Mouse (Mus musculus) WW6 (cell line): ENCODE measurements around the gene Dynlrb2.

ENCODE experiments used
- DNase-seq: peaks from one replicate; pipeline ENCODE4 v3.0.0-alpha.2; 2013; ENCODE audit warnings: low read depth, low spot score

Gene Dynlrb2

DNA sequence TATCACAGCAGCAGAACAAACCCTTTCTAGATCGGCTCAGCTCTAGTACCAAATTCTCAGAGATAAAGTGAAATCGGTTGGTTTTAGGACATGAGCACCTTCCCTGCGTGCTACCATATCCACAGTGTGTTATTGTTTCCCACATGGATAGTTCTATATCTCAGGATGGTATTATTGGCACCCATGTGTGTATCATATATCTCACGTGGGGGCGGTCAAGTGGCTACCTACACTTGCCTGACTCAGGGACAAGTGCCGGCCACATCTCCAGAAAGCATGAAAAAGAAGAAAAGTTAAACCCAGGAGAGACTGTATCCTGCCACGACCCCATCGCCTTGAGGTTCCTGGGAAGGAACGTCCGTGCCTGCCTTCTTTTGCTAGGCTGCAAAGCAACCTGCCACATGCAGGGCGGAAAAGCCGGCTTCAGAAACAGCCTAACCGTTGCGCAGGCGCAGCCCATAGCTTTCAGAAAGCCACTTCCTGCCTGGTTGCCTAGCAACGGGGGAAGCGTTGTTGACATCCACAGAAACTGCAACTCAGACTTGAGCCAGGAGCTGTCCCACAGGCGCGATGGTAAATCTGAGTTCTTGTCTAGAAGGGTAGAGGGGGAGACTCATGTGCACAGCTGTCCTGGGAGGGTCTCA, at the start of gene Dynlrb2:
Gene Dynlrb2 (plus strand): TSS at position 498 of the 644 bp plus-strand sequence.
- DNase-seq, result peak; percentile 88

- DNase-seq, result no peak
These were observed 46.2 kb upstream of the Dynlrb2 start for GRCm38 (mm10) chr8:116458569-116458968.

DNA sequence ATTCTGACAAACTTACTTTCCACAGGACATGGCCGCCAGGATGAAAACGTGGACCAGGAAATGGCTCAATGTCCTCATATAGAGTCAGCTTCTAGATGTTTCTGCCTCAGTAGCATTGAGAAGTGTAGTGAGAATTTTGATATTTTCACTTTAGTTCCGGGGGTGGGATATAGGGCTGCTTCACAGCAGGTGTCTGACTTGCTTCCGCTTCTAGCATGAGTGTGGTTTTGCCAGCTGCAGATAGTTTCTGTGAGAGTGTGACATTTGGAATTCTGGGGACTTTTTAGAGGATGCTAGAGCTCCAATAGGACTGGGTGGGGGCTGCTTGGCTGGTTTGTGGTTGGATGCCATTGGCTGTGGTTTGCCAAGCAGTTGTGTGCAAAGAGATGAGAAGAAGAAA, 43.3 kb upstream of the Dynlrb2 start:
- no peak for DNase-seq

DNA sequence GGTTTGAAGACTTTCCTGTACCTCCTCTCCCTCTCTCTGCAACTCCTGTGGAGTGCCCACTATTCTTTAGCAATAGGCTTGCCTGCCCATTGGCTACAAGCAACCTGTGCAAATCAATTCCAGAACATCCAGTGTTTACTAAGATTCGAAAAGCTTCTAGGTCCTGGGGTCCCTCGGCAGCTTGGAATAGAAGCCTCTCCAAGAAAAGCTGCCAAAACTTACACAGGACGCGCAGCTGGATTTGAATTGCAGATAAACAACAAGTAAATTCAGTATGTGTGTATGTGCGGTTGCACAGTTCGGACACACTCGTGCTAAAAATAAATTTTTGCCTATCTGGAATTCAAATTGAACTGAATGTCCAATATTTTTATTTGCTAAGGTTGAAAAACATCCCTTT, 38.2 kb upstream of the Dynlrb2 start:
- no peak for DNase-seq

DNA sequence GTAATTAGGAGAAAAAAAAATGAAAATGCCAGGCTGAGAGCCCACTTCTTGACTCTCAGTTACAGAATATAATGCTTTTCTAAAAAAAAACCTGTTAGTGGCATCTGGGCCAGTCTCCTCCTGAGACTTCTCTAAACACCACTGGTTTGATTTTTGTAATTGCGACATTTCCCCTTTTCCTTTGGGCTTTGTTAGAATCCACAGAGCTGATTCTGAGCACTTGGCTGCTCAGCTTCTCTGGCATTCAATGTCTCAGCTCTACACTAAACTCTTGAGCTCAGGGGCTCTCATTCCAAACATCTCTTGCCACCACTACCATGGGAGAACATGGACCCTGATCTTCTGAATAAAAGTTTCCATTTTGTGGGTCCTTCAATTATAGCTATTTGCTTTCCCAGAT, 37.7 kb upstream of the Dynlrb2 start:
- no peak for DNase-seq

GRCm38 (mm10) chr8:116477941-116478340, 26.8 kb upstream of the Dynlrb2 start:
- DNase-seq, result no peak

GRCm38 (mm10) chr8:116478681-116479080, 26.1 kb upstream of the Dynlrb2 start:
- no peak for DNase-seq

GRCm38 (mm10) chr8:116480894-116481293, 23.9 kb upstream of the Dynlrb2 start:
- peak; percentile 74 for DNase-seq

GRCm38 (mm10) chr8:116482738-116483137, 22.0 kb upstream of the Dynlrb2 start:
- DNase-seq, result no peak

DNA sequence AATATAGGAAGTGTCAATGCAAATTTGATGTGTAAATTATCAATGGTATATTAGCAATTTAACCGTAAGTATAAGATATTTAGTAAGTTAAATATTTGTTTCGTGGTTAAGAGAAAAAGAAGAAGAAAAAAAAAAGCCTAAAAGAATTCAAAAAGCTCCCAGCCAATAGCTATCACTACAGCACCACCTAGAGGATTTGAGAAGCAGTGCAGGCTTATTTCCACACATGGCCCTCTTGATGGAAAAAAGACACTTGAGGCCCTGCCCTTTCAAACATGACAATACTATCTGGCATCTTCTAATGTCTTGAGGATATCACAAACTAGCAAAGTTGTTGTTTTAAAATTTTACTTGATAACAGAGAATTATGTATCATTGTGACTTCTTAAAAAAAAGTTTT, 20.7 kb upstream of the Dynlrb2 start:
- no peak for DNase-seq

DNA sequence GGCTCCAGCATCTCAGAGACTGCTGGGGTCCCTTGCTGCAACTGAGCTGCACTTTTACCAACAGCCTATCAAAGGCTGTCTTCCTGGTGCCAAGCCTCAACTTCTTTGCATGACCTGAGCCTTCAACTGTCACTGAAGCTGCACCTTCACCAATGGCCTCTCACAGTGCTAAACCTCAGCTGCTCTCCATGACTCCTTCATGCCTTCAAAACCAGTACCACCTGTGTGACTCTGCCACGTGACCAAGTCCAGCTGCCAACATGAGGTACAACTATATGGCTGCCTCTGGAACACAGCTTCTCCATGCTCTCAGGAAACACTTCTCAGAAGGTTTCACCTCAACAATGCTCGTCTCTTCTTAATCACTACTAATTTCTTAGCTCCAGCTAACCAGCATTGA, 16.2 kb upstream of the Dynlrb2 start:
- DNase-seq, result no peak

DNA sequence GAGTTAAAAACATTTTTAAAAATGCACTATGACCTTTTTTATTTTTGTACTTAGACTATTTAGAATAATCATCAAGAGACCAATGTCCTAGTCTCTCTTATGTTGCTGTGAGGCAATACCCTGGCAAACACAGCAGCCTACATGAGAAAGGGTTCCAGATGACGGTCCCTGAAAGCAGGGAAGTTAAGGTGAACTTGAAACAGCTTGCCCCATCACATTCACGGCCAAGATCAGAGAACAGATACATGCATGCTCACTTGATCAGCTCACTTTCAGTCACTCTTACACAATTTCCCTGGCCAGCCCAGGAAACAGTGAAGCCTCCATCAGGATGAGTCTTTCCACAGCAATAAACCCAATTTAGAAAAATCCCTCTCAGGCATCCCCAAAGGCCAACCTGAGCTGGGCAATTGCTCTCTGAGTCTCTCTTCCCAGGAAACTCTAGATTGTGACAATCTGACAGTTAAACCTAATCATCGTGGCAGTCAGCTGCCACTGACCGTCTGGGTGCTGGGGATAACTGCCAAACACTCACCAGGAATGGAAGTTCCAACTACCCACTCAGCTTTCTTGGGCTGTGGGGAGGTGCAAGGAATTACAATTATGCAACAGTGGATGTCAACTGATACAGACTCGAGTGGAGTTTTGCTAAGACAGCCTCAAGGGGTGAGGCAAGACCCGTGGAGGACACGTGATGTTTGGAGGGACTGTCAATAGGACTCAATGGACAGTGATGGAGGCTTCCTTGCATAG, 4.5 kb upstream of the Dynlrb2 start:
- DNase-seq, result no peak

- DNase-seq, result no peak
These were observed 3.9 kb downstream of the Dynlrb2 start for GRCm38 (mm10) chr8:116508721-116509120.

DNA sequence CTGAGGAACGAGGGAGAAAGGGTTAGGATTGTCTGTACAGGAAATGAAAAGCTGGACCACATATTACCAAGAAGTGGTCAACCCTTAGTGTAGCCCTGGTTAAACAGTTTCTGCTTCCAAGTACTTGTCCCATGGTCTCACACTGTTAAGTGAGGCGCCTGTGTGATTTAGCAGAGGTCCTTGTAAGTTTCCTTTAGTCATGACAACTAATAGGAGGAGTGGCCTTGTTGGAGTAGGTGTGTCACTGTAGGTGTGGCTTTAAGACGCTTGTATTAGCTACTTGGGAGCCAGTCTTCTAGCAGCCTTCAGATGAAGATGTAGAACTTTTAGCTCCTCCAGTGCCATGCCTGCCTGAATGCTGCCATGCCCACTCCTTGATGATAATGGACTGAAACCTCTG, 4.5 kb downstream of the Dynlrb2 start:
- no peak for DNase-seq

GRCm38 (mm10) chr8:116519676-116520075, 14.9 kb downstream of the Dynlrb2 start:
- DNase-seq, result no peak

GRCm38 (mm10) chr8:116521208-116521607, 16.4 kb downstream of the Dynlrb2 start:
- DNase-seq, result no peak

- no peak for DNase-seq
These were observed 16.9 kb downstream of the Dynlrb2 start for GRCm38 (mm10) chr8:116521641-116522040.

DNA sequence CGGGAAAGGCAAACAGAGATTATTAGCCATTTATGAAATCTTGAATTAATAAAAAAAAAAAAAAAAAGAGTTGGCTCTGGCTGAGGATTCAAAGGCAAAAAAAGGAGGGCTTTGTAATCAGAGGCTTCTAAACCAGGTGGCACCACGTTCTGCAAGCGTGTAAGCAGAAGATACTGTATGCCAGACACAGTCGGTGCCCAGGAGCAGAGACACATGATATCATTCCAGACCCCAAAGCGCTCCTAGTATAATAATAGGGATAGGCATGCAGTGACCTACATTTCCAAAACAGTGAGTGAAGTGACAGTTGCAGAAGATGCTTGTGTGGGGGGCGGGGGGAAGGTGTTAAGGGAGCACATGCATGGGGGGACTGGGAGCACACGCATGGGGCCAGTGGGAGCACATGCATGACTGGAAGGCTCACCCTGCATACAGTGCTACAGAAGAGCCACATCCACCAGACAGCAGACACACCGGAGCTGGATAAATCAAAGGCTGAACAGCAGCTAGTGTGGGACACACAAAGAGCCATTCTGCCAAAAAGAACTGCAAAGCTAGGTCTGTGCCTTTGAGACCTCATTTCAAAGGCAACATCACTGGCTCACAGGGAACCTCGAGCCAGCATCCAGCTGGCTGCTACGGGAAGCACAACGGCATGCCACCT, 17.5 kb downstream of the Dynlrb2 start:
- DNase-seq, result no peak

DNA sequence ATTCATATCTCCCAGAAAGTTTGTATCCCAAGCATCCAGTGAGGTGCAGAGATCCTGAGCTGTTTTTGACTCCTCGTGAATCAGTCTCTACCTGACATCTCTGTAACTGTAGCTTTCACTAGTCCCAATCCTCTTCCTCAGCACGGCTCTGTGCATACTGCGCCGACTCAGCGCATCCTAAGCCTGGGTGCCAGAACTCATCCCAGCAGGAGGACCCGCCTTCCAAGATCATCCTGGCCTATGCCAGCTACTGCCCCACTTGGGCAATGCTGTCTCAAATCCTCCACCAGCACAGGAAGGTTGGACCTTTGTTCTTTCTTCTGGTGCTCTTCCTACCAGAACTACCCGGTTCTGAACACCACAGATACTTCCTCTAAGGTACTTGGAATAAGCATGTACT, 20.1 kb downstream of the Dynlrb2 start:
- DNase-seq, result no peak

GRCm38 (mm10) chr8:116528736-116529135, 24.0 kb downstream of the Dynlrb2 start:
- DNase-seq, result no peak

GRCm38 (mm10) chr8:116533081-116533480, 28.3 kb downstream of the Dynlrb2 start:
- peak; percentile 22 for DNase-seq

- DNase-seq, result no peak
These were observed 32.0 kb downstream of the Dynlrb2 start for GRCm38 (mm10) chr8:116536786-116537185.

DNA sequence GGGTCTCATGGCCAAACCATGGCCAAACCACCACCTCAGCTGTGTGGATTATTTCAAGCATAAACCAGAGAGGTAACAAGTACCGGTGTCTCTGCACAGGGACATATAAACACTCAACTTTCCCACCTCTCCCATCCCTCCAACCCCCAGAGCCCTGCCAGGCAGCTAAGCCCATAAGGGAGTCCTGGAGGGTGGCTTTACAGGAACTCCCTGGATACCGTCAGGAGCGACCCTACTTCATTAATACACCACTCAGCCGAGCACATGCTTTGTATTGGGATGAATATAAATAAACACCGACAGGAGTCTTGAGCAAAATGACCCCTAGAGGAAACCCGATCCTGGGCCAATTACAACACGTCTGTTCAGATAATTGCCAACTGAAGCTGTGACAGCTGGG, 34.0 kb downstream of the Dynlrb2 start:
- DNase-seq, result no peak
